Mouse (Mus musculus): Measurements from ENCODE around the gene Fam111a. TPM values are rescaled to one million over a fixed set of nuclear protein-coding genes. Genes with fewer than 3 reads are reported as not detected.
A peak's percentile ranks its signal among the peaks of the same experiment; 100 is the strongest.

The Fam111a gene
- polyA plus RNA-seq, 1 experiment: 0.07 TPM

GRCm38 (mm10) chr19:12596290-12597072 is 50.9 kb downstream of the Fam111a start:
- H3K27ac ChIP-seq (ENCODE audit: control insufficient read depth, insufficient read depth, low read depth, low read length): no peak overlapping the region
- peaks cover 9% of the 10 kb centered on the region for H3K4me1 ChIP-seq (ENCODE audit: control insufficient read depth, insufficient read depth, low read length)
- TF ChIP-seq POLR2A (IDR thresholded peaks at IDR 0.05; ENCODE audit: control insufficient read depth, low read depth, low read length): no peak
- no peak for TF ChIP-seq CTCF (IDR thresholded peaks at IDR 0.05; ENCODE audit: control insufficient read depth, insufficient read depth, insufficient replicate concordance, low read depth, low read length)
- H3K27me3 ChIP-seq (ENCODE audit: control insufficient read depth, insufficient read depth, low read length): no peaks in the 10 kb centered on the region
- H3K36me3 ChIP-seq (ENCODE audit: control insufficient read depth, insufficient read depth, low read length): no peaks in the 10 kb centered on the region
- H3K4me3 ChIP-seq (ENCODE audit: control insufficient read depth, low read depth, low read length): peak overlapping the region; percentile 73

- Histone ChIP-seq H3K4me3 (ENCODE audit: control insufficient read depth, low read depth, low read length) (no peak overlapping the region), H3K27me3 (ENCODE audit: control insufficient read depth, insufficient read depth, low read length) (no peaks in the 10 kb centered on the region)
Measured at GRCm38 (mm10) chr19:12597073-12597405, 51.5 kb downstream of the Fam111a start.

GRCm38 (mm10) chr19:12598674-12599073 is 53.1 kb downstream of the Fam111a start:
- Histone ChIP-seq H3K4me3 (ENCODE audit: control insufficient read depth, low read depth, low read length) (no peak overlapping the region), H3K36me3 (ENCODE audit: control insufficient read depth, insufficient read depth, low read length) (no peaks in the 10 kb centered on the region), H3K27me3 (ENCODE audit: control insufficient read depth, insufficient read depth, low read length) (no peaks in the 10 kb centered on the region), H3K4me1 (ENCODE audit: control insufficient read depth, insufficient read depth, low read length) (peaks cover 9% of the 10 kb centered on the region), H3K27ac (ENCODE audit: control insufficient read depth, insufficient read depth, low read depth, low read length) (no peak overlapping the region)
- no peak for TF ChIP-seq POLR2A (IDR thresholded peaks at IDR 0.05; ENCODE audit: control insufficient read depth, low read depth, low read length)

More at GRCm38 (mm10) chr19:12597073-12597405, 51.5 kb downstream of the Fam111a start:
- TF ChIP-seq POLR2A (IDR thresholded peaks at IDR 0.05; ENCODE audit: control insufficient read depth, low read depth, low read length) (no peak), CTCF (IDR thresholded peaks at IDR 0.05; ENCODE audit: control insufficient read depth, insufficient read depth, insufficient replicate concordance, low read depth, low read length) (no peak)
- no peak overlapping the region for H3K27ac ChIP-seq (ENCODE audit: control insufficient read depth, insufficient read depth, low read depth, low read length)
- peaks cover 9% of the 10 kb centered on the region for H3K4me1 ChIP-seq (ENCODE audit: control insufficient read depth, insufficient read depth, low read length)
- no peaks in the 10 kb centered on the region for H3K36me3 ChIP-seq (ENCODE audit: control insufficient read depth, insufficient read depth, low read length)

DNA sequence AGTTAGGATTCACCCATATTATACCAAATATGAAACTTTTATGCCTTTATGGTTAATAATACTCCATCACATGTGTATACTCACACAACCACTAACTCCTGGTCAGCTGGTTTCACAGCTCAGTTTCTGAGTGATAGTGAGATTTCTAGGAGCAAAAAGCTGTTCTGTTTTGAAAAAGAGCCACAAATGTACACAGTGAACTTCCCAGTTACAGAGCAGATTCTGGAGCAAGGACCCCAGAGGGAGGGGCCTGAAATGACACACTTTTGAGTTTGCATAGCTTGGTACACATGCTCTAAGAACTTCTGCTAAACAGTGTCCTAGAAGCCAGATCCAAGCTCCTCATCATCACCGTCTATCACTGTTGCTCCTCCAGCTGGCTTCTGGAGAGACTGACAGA is 54.1 kb downstream of the Fam111a start, which contains the start of gene Gm4952:
TSS of gene Gm4952 (plus strand) at position 301 of the 400 bp plus-strand sequence.
- H3K4me1 ChIP-seq (ENCODE audit: control insufficient read depth, insufficient read depth, low read length): peaks cover 9% of the 10 kb centered on the region
- no peaks in the 10 kb centered on the region for H3K27me3 ChIP-seq (ENCODE audit: control insufficient read depth, insufficient read depth, low read length)
- H3K36me3 ChIP-seq (ENCODE audit: control insufficient read depth, insufficient read depth, low read length): no peaks in the 10 kb centered on the region
- no peak within 1 kb of the TSS for H3K27ac ChIP-seq (ENCODE audit: control insufficient read depth, insufficient read depth, low read depth, low read length)
- no peak for TF ChIP-seq CTCF (IDR thresholded peaks at IDR 0.05; ENCODE audit: control insufficient read depth, insufficient read depth, insufficient replicate concordance, low read depth, low read length)
- no peak for TF ChIP-seq POLR2A (IDR thresholded peaks at IDR 0.05; ENCODE audit: control insufficient read depth, low read depth, low read length)
- no peak within 1 kb of the TSS for H3K4me3 ChIP-seq (ENCODE audit: control insufficient read depth, low read depth, low read length)

DNA sequence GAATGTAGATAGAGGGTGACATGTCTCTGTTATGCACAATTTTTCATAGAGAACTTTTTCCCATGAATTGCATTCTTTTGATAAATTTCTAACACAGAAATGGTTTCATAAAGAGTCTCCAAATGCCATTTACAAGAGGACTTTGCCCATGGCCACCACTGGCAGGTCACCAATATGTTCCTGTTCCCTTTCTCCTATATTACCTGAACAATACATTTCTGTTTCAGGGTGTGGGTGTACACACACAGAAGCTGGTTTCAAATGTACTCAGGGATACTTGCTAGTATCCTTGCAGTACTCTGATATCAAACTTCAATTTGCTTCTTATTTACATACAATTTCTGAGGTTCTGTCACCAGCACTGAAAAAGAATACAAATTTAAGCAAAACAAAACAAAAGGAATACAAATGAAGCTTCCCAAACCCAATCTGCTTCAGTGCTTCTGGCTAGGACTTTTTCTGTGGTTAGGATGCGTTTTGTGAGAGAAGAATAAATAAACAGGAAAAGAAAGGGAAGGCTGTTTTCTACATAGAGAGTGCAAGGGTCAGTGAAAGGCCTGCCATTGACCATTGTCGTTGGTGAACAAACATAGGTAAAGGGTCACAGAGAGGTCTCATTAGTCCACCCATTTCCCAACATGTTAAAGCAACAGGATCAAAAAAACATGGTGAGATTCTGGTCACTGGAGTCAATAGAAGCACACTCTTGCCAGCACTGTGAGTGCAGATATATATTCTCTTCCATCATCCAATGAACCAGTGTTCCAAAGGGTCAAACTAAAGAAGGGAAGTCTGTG is 55.3 kb downstream of the Fam111a start:
- Histone ChIP-seq H3K27me3 (ENCODE audit: control insufficient read depth, insufficient read depth, low read length) (no peaks in the 10 kb centered on the region), H3K27ac (ENCODE audit: control insufficient read depth, insufficient read depth, low read depth, low read length) (no peak overlapping the region), H3K36me3 (ENCODE audit: control insufficient read depth, insufficient read depth, low read length) (no peaks in the 10 kb centered on the region), H3K4me3 (ENCODE audit: control insufficient read depth, low read depth, low read length) (no peak overlapping the region), H3K4me1 (ENCODE audit: control insufficient read depth, insufficient read depth, low read length) (peaks cover 6% of the 10 kb centered on the region)
- no peak for TF ChIP-seq CTCF (IDR thresholded peaks at IDR 0.05; ENCODE audit: control insufficient read depth, insufficient read depth, insufficient replicate concordance, low read depth, low read length)
- no peak for TF ChIP-seq POLR2A (IDR thresholded peaks at IDR 0.05; ENCODE audit: control insufficient read depth, low read depth, low read length)

DNA sequence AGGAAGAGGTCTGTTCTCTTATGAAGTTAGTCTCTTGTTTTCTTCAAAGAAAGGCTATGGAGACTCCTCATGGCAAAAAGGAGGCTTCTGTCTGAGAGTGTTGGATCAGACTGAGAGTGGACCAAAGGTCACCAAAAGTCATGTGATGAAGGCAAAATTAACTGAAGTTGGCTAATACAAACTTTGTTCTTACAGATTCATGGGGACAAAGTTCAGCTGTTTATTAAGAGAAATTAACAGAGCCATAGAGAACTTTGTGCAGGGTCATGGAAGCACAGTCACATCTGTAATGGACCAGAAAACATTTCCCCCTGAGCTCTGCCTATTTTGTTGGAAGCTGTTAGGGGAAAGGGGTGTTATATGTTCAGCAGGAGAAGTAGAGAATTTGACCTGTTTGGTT is 62.8 kb downstream of the Fam111a start:
- Histone ChIP-seq H3K27me3 (ENCODE audit: control insufficient read depth, insufficient read depth, low read length) (no peaks in the 10 kb centered on the region), H3K27ac (ENCODE audit: control insufficient read depth, insufficient read depth, low read depth, low read length) (no peak overlapping the region), H3K4me1 (ENCODE audit: control insufficient read depth, insufficient read depth, low read length) (no peaks in the 10 kb centered on the region), H3K36me3 (ENCODE audit: control insufficient read depth, insufficient read depth, low read length) (no peaks in the 10 kb centered on the region), H3K4me3 (ENCODE audit: control insufficient read depth, low read depth, low read length) (no peak overlapping the region)
- TF ChIP-seq CTCF (IDR thresholded peaks at IDR 0.05; ENCODE audit: control insufficient read depth, insufficient read depth, insufficient replicate concordance, low read depth, low read length) (no peak), POLR2A (IDR thresholded peaks at IDR 0.05; ENCODE audit: control insufficient read depth, low read depth, low read length) (no peak)

- Histone ChIP-seq H3K36me3 (ENCODE audit: control insufficient read depth, insufficient read depth, low read length) (no peaks in the 10 kb centered on the region), H3K4me3 (ENCODE audit: control insufficient read depth, low read depth, low read length) (no peak overlapping the region), H3K4me1 (ENCODE audit: control insufficient read depth, insufficient read depth, low read length) (no peaks in the 10 kb centered on the region), H3K27ac (ENCODE audit: control insufficient read depth, insufficient read depth, low read depth, low read length) (no peak overlapping the region), H3K27me3 (ENCODE audit: control insufficient read depth, insufficient read depth, low read length) (no peaks in the 10 kb centered on the region)
- TF ChIP-seq POLR2A (IDR thresholded peaks at IDR 0.05; ENCODE audit: control insufficient read depth, low read depth, low read length) (no peak), CTCF (IDR thresholded peaks at IDR 0.05; ENCODE audit: control insufficient read depth, insufficient read depth, insufficient replicate concordance, low read depth, low read length) (no peak)
Measured at GRCm38 (mm10) chr19:12613646-12614045, 68.1 kb downstream of the Fam111a start.
